Mouse (Mus musculus) urinary bladder, postnatal 4 days (tissue): ENCODE data around the gene Wdr72.

Experiments
- DNase-seq, 2 experiments: peaks; one replicate each; pipeline ENCODE4 v3.0.0; 2021 to 2022; ENCODE audit warnings: low spot score in 2 of 2

Wdr72 gene

DNA sequence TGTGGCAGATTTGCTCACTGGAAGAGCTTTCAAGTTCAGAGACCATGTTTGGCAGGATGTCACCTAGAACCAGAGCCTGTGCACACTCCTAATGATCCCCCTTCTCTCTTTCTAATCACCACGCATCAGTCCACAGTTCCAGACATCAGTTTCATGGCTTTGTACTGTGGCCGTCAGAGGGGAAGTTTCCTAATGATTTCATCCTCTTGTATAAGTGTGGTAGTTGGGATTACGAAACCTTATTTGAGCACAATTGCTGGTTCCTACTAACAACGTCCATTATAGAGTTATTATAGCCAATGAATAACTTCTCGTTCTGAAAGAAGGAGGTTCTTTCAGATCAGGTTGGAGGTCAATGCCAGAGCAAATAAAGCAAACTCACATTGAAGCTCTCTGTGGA lies 131.1 kb downstream of the Wdr72 start:
- no peak for DNase-seq

DNA sequence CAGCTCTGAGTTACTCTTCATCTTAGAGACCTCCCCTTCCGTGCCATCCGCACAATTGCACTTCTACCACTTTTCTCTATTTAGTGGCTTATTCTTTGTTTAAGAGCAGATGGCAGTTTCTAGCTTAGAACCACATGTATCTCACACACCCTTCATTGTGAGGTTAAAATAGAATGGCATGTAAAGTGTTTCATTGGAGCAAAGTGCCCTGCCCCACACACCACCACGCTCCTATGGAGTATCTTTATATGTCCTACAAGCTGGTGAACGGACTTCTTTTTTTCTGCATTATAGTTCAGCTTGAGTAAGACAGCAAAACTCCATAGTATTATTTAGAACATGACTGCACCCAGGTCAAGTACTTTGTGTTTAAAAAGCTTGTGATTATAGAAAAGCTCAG lies 137.9 kb downstream of the Wdr72 start:
- DNase-seq, result no peak

DNA sequence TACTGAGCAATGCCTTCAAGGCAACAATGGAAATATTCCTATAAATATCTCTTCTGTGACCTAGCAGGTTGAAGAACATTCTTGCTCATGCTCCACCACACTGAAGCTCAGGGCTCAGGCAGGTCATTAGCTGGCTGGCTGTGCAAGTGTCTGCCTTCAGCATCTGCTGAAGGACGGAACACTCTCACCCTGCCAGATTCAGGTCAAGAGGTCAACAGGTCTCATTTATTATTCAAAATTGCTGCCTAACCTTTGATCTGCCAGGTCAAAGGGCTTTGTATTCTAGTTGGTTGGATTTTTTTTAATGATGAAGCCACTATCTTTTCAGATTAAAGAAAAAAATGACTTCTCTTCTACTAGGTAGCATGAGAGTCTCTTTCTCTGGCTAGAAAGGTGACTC lies 139.3 kb downstream of the Wdr72 start:
- DNase-seq, result no peak

DNA sequence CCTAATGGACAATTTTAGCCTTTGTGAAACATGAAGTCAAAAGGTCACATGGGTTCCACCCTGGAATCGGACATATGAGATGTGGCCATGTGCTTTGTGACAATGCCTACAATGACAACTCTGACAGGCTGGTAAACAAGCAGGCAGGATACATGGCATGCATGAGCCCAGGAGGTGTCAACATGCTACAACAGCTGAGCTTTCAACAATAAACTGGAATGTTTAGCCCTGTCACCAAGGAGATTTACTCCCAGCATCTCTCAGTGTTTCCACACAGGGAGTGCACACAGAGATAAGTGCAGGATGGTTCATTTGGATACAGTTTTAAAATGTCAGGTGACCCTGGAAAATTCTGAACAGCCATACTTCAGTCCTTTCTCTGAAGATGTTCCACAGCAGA lies 140.4 kb downstream of the Wdr72 start:
- DNase-seq, result no peak

DNA sequence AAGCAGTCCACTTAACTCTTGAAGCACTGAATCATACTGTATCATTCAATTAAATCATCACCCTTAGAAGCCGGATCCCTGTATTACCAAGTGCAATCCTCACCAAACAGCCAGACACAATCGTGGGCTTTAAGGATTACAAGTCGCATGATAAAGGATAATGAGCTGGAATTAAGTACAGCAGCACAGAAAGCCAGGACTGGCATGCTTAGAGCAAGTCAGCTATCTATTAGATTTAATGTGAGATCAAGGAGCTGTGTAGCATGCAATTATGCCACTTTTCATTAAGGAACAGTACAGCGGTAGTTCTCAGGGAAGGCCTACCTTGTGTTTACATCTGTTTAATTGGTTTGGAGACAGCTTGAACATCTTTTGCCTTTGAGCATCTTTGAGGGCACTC lies 148.2 kb downstream of the Wdr72 start:
- no peak for DNase-seq

DNA sequence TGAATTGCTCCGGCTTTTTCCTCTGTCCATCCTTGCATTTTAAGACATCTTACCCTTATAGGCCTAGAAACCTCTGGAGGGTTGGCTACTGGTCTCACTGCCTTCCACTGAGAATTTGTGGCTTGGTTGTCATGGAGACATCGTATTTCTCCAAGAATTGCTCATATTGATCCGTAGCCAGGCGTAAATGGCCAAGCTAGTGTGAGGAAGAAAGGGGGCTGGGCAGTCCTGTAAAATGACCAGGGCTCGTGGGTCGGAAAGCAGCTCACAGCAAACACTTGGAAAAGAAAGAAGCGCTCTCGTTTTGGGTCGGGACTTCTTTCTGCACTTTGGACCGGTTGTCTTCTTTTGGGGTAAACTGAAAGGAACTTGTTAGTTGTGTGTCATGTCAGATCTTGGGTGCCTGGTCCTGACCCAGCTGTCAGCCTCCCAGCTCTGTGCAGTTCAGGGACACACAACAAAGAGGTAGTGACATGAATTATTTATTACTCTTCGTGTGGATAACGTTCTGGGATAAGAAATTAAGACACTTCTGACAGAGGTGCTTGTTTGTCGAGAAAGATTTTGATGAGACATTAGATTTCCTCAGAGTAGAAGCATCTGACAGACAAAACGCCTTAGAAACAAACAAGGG lies 167.7 kb downstream of the Wdr72 start:
- DNase-seq, result no peak

DNA sequence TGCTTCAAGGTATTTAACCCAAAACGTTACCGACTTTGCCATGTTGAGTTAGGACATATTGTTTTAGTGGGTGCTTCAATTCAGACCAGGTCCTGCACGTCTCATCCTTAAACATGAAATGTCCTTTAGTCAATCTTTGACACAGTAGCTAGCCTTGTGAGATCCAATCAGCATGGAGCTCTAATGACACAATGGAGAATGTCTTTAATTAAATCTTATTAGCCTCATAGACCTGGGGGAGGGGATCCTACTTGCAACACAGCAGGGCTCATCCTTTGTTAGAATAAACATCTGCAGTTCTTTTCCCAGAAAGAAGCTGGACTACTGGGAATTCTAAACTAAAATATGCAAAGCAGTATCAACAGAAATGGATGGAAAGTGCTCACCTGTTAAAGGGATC lies 171.9 kb downstream of the Wdr72 start:
- DNase-seq, result no peak

DNA sequence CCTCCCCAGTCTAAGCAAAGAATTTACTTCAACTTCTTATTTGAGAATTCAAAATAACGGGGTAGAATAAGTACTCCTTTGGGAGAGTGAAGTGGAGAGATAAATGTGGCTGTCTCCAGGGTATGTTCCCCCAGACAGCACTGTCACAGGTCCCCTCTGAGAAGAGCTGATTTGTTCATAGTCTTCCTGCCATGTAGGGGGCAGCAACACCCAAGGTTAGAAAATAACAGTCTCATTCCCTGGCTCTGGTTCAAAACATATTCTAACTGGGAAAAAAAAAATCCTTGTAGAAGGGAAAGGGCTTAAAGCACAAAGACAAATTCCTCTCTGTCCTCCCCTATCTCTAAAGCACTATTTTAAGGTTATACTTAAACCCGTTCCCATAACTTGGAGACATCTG lies 176.1 kb downstream of the Wdr72 start:
- DNase-seq, result no peak

DNA sequence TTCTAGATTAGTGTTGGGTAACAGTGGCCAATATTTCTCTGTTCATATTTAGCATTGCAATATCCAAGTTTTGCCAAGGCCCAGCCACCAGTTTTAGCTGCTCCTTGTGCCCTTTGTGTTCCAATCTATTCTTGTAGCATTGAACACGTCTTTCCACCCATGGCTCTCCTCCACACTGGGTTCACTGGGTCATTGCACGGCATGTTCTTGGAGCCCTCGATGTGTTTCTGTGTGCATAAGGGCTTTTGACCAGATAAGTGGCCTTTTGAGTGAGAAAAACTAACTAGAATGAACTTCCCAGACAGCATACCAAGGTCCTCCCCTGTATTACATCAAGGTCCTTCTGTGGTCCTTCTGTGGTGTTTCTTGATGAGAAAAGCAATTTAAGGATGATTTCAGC lies 184.3 kb downstream of the Wdr72 start:
- DNase-seq, result no peak

DNA sequence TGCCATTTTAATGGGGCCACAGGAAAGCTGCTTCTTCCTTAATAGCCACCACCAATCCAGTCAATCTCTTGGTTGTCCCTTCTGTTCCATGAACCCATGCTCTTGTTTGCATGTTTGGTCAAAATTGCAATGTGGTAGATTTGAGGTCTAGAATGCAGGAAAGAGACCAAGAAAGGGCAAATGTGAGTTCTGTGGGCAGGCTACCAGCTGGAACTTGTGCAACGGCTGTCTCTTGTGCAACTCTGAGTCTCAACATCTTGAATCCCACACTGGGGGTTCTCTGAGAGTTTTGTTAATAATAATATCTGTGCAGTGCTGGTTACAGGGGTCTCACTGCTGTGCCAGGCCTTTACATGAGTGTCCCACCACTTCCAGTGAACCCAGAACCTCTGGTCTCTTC lies 208.6 kb downstream of the Wdr72 start:
- DNase-seq, result no peak

DNA sequence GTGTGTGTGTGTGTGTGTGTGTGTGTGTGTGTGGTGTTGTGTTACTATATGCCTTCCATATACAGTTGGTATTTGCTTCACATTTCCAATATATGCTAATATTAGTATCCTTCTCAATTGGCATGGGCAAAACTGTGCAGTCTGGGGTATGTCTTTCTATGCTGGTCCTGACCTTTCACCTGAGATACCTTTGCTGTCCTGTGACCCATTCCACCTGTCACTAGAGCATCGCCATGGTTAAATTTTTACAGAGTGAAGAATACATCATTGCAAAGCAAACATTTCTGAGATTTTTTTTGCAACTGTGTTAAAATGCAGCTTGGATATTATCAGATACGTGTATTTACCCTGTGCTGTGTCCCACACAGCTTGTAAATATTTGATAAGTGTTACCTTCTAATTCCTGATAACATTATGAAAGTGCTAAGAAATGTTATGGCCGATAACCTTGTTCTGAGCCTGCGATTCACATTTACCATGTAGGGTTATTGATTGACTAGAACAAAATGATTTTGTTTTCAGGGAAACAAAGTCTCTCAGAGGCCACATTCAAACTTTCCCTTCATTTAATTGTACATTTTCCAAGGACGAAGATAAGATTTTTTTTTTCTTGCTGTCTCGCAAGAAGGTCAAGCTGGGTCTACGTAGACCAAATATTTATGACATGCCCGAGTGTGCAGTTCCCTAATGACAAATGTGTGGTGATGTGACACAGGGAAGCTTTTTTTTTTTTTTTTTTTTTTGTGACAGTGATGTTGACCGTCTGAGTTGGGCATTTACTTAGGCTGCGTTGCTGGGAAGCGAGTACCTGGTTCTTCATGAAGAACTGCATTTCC lies 214.2 kb downstream of the Wdr72 start:
- no peak for DNase-seq

DNA sequence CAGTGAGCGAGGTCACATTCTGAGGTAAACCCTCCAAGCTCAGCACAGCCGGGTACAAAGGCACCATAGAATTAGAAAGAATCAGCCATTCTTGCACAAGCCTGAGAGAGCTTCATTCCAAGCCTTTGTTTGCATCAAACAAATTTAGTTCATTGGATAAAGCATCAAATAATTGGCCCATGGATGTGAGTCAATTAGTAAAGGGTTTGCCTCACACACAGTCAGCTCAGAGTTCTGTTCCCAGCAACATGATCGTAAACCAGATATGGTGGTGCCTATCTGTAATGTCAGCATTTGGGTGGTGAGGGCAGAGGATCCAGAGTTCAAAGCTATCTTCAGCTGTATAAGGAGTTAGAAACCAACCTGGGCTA lies 214.8 kb downstream of the Wdr72 start:
- DNase-seq, result no peak

DNA sequence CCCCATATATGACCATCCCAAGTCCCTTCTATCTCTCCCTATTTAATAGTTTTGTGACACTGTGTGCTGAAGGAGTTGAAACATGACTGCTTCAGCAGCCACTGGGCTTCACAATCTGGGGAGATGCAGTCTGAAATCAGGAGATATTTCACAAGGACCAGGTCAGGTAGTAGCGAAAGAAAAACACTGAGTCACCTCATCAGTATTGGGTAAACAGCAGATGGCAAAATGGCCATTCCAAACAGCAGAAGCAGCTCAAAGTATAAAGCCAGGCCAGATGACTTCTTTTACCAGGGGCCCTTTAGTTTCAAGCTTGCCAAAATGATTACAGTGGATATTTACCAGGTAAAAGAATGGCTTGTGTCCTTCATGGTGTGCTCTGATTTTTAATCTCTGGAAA lies 215.8 kb downstream of the Wdr72 start:
- no peak for DNase-seq

DNA sequence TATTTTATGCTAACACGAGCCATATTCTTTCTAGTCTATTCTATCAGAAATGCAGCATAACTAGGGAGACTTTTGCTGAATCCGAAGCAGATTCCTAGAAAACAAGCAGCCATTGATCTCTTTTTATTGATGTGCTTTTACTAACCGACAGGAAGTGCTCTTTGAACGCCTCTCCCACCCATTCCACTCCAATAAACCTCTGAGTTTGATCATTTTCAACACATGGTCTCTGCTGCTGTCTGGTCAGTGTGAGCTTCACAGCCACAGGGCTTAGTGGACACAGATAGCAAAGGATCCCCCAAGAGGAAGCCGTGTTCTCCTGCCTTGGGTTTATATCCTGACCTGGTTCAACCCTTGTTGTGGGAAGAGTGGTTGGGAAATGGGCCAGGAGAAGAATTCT lies 218.7 kb downstream of the Wdr72 start:
- DNase-seq, result no peak

DNA sequence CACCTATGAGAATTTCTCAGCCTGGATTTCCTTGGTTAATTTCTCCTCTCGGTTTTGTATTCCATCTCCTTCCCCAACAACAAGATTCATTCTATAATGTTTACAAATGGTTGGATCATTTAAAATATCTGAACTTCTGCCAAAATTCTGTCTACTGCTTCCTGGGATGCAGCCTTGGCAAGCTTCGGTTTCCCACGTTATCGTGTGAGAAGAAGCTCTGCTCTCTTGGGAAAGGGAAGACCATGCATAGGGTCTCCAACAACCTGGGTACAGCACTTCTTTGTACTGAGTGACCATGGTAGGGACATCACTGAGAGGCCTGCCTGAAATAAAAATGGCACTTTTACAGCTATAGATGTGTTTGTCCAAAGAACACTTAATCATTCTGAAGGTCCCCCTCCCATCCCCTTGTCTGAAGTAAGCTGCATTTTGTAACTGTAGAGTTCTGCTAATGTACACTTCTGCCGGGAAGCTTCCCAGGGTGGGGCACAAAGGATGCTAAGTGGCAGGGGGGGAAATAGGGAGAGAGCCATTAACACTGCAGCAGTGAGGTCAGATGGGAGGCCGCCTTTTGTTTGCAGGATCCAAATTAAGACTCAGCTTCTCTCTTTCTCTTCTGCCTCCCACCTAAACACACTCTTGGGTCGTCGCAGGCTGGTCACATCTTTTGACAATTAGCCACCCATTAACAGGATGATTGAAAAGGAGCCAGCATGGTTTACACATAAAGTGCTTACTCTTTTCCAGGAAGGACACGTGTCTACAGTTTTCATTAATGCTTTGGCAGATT lies 220.7 kb downstream of the Wdr72 start:
- no peak for DNase-seq

DNA sequence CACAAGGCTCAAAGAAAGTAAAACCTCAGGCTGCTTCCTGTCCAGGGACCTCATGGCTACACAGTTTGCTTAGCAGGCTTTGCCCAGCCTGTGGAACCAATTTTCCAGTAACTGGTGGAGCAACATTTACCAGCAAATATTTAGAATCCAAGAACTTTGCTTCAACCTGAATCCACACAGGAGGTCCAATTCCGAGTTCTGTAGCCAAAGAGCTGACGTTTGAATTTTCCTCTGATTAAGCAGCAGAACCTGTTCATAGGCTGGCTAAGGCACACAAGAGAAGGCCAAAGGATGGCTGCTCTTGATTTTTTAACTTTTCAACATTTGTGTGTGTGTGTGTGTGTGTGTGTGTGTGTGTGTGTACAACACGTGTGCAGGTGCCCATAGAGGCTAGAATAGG lies 222.2 kb downstream of the Wdr72 start:
- no peak for DNase-seq
